In genomic region chr17:55931553-55932502, GRCm38 (mm10) we compare ENCODE assay signal across 8 mouse cellular contexts. TPM values are rescaled to one million over a fixed set of nuclear protein-coding genes. Genes with fewer than 3 reads are reported as not detected.
DNase-seq lines count a peak whose midpoint lies in the region; ATAC-seq and TF ChIP-seq lines count a peak whose summit lies in the region.

No protein-coding gene starts in this region.

- H3K36me3 ChIP-seq in hindbrain, embryonic 11.5 days (ENCODE audit: control insufficient read depth, insufficient read depth, low read length), result no peaks in the 10 kb centered on the region

- no peaks in the 10 kb centered on the region for H3K9me3 ChIP-seq in hindbrain, embryonic 11.5 days (ENCODE audit: control insufficient read depth, low read length)

- H3K4me1 ChIP-seq in hindbrain, embryonic 11.5 days (replicated peaks; ENCODE audit: control insufficient read depth, insufficient read depth, low read length), result no peaks in the 10 kb centered on the region

- peak overlapping the region; percentile 50 for H3K4me3 ChIP-seq in hindbrain, embryonic 11.5 days (ENCODE audit: low read depth, low read length)

- WGBS in hindbrain, embryonic 11.5 days, result under 1% methylated on average over 30 of the region's 33 CpGs

- ATAC-seq in erythroblast, adult 5-6 weeks (replicated peaks; ENCODE audit: low FRiP score, poor library complexity, severe bottlenecking), result peak; percentile 91
- ATAC-seq in hindbrain, embryonic 11.5 days (ENCODE audit: low FRiP score), result peak; percentile 97

- H3K4me2 ChIP-seq in hindbrain, embryonic 11.5 days (replicated peaks; ENCODE audit: low read depth, low read length), result peak overlapping the region; percentile 71

- peak; percentile 58; the same call in 1 of the 2 replicates for TF ChIP-seq POLR2A in brain, embryonic 14.5 days (IDR thresholded peaks at IDR 0.05; ENCODE audit: borderline replicate concordance, extremely low read depth, insufficient read depth, insufficient read length, poor library complexity, severe bottlenecking)

- peak overlapping the region; percentile 71 for H3K9ac ChIP-seq in hindbrain, embryonic 11.5 days (ENCODE audit: low read depth, low read length)

- peak overlapping the region; percentile 65 for H3K27ac ChIP-seq in hindbrain, embryonic 11.5 days (ENCODE audit: low read depth, low read length)

- peak; percentile 52 for DNase-seq in MEL-GATA-1-ER (ENCODE audit: extremely low read depth, low read depth)
- peak; percentile 95 for DNase-seq in brain, embryonic 14.5 days (ENCODE audit: low read depth)
- DNase-seq in hindbrain, embryonic 11.5 days (ENCODE audit: low spot score), result peak; percentile 80
- DNase-seq in layer of hippocampus, postnatal 25 days (ENCODE audit: extremely low spot score in 1 of 2, low spot score in 1 of 2), result peak; percentile 36 to 51
- DNase-seq in lung, postnatal 36 days, result peak; percentile 72
- peak; percentile 83 for DNase-seq in retina, embryonic 14.5 days (ENCODE audit: low spot score)
- peak; percentile 35 to 48 for DNase-seq in urinary bladder, postnatal 36 days (ENCODE audit: low spot score in 2 of 2)

- H3K27me3 ChIP-seq in hindbrain, embryonic 11.5 days (ENCODE audit: control insufficient read depth, insufficient read depth, low read length), result no peaks in the 10 kb centered on the region

- TF ChIP-seq CTCF in brain, embryonic 14.5 days (IDR thresholded peaks at IDR 0.05; ENCODE audit: borderline replicate concordance, extremely low read depth, insufficient read depth, insufficient read length), result peak; percentile 21; the same call in 1 of the 2 replicates

RNA-seq across cellular contexts. Expression of gene Zfp119b, which starts 17.5 kb away (rescaled TPM):
- polyA plus RNA-seq in brain, embryonic 14.5 days (2012; rRNA removed), result 2.6 and 3.4 TPM in 2 replicates
- 2.9 TPM in 1 of 2 replicates, not detected in the other for total RNA-seq in erythroblast, adult 5-6 weeks (2015; ENCODE audit: low replicate concordance)
- total RNA-seq in erythroblast, adult 5-6 weeks (2017; ENCODE audit: low replicate concordance), result 2.6 and 5.0 TPM in 2 replicates
- 6.3 and 6.7 TPM in 2 replicates for polyA plus RNA-seq in hindbrain, embryonic 11.5 days (2014; fragmentation: Nextera tagmentation; extraction: Ambion mirVana)
- 1 to 10 TPM; 3.1 to 3.4 TPM for total RNA-seq in layer of hippocampus, postnatal 25 days (2021)

RNA-seq across cellular contexts. Expression of gene Ebi3, which starts 20.6 kb away (rescaled TPM):
- polyA plus RNA-seq in brain, embryonic 14.5 days (2012; rRNA removed), result 3.7 and 3.8 TPM in 2 replicates
- 6.1 and 9.4 TPM in 2 replicates for total RNA-seq in erythroblast, adult 5-6 weeks (2015; ENCODE audit: low replicate concordance)
- 4.9 and 5.4 TPM in 2 replicates for total RNA-seq in erythroblast, adult 5-6 weeks (2017; ENCODE audit: low replicate concordance)
- 2.2 and 3.1 TPM in 2 replicates for polyA plus RNA-seq in hindbrain, embryonic 11.5 days (2014; fragmentation: Nextera tagmentation; extraction: Ambion mirVana)
- 1 to 10 TPM; 2.3 to 2.8 TPM for total RNA-seq in layer of hippocampus, postnatal 25 days (2021)

RNA-seq across cellular contexts. Expression of gene Yju2, which starts 27.1 kb away (rescaled TPM):
- 12.8 and 15.4 TPM in 2 replicates for polyA plus RNA-seq in brain, embryonic 14.5 days (2012; rRNA removed)
- 1.0 and 14.0 TPM in 2 replicates for total RNA-seq in erythroblast, adult 5-6 weeks (2015; ENCODE audit: low replicate concordance)
- 5.7 and 10.5 TPM in 2 replicates for total RNA-seq in erythroblast, adult 5-6 weeks (2017; ENCODE audit: low replicate concordance)
- polyA plus RNA-seq in hindbrain, embryonic 11.5 days (2014; fragmentation: Nextera tagmentation; extraction: Ambion mirVana), result 21.3 and 22.4 TPM in 2 replicates
- total RNA-seq in layer of hippocampus, postnatal 25 days (2021), result 10 to 100 TPM; 16.7 to 16.9 TPM

RNA-seq across cellular contexts. Expression of gene Shd, which starts 38.4 kb away (rescaled TPM):
- 207 and 264 TPM in 2 replicates for polyA plus RNA-seq in brain, embryonic 14.5 days (2012; rRNA removed)
- total RNA-seq in erythroblast, adult 5-6 weeks (2015; ENCODE audit: low replicate concordance), result not detected in 2 replicates
- not detected in 2 replicates for total RNA-seq in erythroblast, adult 5-6 weeks (2017; ENCODE audit: low replicate concordance)
- 95.2 and 102 TPM in 2 replicates for polyA plus RNA-seq in hindbrain, embryonic 11.5 days (2014; fragmentation: Nextera tagmentation; extraction: Ambion mirVana)
- total RNA-seq in layer of hippocampus, postnatal 25 days (2021), result 10 to 100 TPM; 24.3 to 29.0 TPM

RNA-seq across cellular contexts. Expression of gene Zfp959, which starts 39.9 kb away (rescaled TPM):
- 7.6 and 7.8 TPM in 2 replicates for polyA plus RNA-seq in brain, embryonic 14.5 days (2012; rRNA removed)
- 7.5 and 15.9 TPM in 2 replicates for total RNA-seq in erythroblast, adult 5-6 weeks (2015; ENCODE audit: low replicate concordance)
- 1.4 and 6.3 TPM in 2 replicates for total RNA-seq in erythroblast, adult 5-6 weeks (2017; ENCODE audit: low replicate concordance)
- polyA plus RNA-seq in hindbrain, embryonic 11.5 days (2014; fragmentation: Nextera tagmentation; extraction: Ambion mirVana), result 11.9 and 13.4 TPM in 2 replicates
- total RNA-seq in layer of hippocampus, postnatal 25 days (2021), result 1 to 10 TPM; 5.8 TPM

Comparison
In these comparisons a context has a peak if more than half of its experiments do, and no peak if none do; other contexts are left out.
1. Peak in every context shown above with its lines: DNase-seq, ATAC-seq, H3K4me3 ChIP-seq and H3K27ac ChIP-seq.
2. DNase-seq: peak in every context shown above with its lines; median percentile 95 in brain, embryonic 14.5 days; 83 in retina, embryonic 14.5 days; 80 in hindbrain, embryonic 11.5 days; 72 in lung, postnatal 36 days; 52 in MEL-GATA-1-ER; 44 in layer of hippocampus, postnatal 25 days; 42 in urinary bladder, postnatal 36 days.